Mouse (Mus musculus): Measurements from ENCODE around the gene Srek1. TPM values are rescaled to one million over a fixed set of nuclear protein-coding genes. Genes with fewer than 3 reads are reported as not detected.

Gene Srek1
- 10 to 100 TPM; 18.9 to 19.4 TPM for total RNA-seq (2021)
- long read RNA-seq, experiment 1, partial matches to known transcripts, result 1 of 10 reads
- long read RNA-seq, experiment 1, other reads (novel, unspliced or antisense), result 5 of 10 reads
- long read RNA-seq, experiment 2, partial matches to known transcripts, result 2 of 11 reads
- long read RNA-seq, experiment 2, other reads (novel, unspliced or antisense), result 6 of 11 reads

DNA sequence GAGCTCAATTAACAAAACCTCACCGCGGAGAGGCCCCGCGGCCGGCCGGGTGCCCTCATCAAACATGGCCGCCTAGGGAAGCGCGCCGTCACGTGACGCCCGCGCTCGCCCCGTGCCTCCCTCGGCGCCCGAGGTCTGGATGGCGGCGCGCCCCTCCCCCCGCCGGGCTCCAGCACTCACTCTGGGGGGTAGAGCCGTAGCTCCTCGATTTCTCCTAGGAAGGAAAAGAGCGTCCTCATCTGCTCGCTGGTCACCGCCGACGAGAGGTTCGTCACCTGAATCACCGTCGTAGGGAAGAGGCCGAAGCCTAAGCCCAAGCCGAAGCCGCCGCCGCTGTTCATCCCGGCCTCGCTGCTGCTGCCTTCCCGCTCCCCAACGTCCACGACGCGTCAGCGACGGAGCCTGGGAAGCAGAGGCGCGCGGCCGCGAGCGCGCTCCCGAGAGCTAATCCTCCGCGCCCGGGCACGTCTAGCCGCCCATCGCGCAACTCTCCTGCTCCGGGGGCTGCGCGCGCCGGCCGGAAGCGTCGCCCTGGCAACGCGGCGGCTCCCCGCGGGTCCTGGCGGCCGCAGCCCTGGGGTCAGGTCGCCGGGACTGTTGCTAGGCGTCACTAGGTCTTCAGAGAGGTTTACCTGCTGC, at the start of gene Srek1:
Gene Srek1 (minus strand): TSS at position 490 of the 639 bp plus-strand sequence.
- intact Hi-C loops (cut with DNase I), result no loop called here
- peak; percentile 87 to 90 for DNase-seq

GRCm38 (mm10) chr13:103822270-103822669, 47.9 kb upstream of the Srek1 start:
- intact Hi-C loops (cut with DNase I), result no loop called here
- DNase-seq, result no peak

GRCm38 (mm10) chr13:103819377-103819776, 45.0 kb upstream of the Srek1 start:
- intact Hi-C loops (cut with DNase I), result no loop called here
- no peak for DNase-seq

DNA sequence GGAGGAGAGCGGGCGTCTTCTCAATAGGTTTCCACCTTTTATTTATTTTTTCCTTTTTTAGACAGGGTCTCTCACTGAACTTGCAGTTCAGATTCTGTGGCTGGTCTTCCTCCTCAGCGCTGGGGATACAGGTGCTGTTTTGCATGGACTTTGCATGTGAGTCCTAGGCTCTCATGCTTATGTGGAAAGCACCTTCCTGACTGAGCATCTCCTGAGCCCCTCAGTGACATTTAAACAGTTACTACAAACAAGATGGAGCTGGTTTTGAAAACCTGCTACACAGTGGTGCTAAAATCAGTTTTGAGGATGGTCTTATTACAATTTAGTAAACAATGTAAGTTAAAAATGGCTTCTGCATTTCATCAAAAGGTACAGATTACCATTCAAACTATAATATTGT, 43.5 kb upstream of the Srek1 start:
- intact Hi-C loops (cut with DNase I), result no loop called here
- no peak for DNase-seq

GRCm38 (mm10) chr13:103807464-103807863, 33.1 kb upstream of the Srek1 start:
- DNase-seq, result no peak
- intact Hi-C loops (cut with DNase I), result no loop called here

DNA sequence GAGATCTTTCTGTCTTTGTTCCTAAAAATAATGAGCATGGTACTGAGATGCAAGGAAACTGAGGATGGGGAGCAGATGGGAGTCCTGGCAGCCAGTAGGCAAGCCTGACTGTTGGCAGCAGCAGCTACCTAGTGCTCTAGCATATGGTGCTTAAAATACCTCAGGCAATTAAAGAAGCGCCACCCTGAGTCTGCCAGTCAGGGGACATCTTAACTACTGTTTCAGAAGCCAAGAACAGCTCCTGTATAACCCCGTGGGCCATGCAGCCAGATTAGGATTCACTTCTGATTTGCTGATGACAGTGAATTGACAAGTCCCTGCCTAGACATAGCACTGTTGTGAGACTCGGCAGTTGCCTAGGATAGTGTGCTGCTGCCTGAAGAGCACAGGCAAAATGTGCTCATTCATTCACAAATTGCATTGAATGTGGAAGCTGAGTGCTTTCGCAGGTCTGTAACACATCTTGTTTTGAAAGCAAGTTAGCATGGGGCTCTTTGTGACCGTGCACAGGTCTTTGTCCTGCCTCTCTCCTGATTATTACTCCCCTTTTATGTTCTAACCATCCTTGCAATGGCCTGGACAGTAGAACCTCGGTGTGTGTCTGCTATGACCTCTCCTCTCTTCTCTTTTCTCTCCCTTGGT, 31.9 kb upstream of the Srek1 start:
- no peak for DNase-seq
- intact Hi-C loops (cut with DNase I), result no loop called here

GRCm38 (mm10) chr13:103803721-103804120, 29.3 kb upstream of the Srek1 start:
- intact Hi-C loops (cut with DNase I), result no loop called here

DNA sequence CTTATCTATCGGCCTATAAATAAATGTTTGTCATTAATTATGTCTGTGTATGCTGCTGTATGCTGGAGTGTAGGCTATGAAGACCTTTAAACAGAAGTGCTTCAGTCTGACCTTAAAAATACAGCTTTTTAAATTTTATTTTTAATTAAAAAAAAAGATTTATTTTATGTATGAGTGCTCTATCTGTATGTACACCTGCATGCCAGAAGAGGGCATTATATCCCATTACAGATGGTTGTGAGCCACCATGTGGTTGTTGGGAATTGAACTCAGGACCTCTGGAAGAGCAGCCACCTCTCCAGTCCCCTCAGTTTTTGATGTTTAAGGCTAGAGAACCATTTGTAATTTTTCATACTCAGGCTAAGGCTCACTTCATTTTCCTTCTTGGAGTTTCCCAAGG, 26.6 kb upstream of the Srek1 start:
- intact Hi-C loops (cut with DNase I), result no loop called here
- no peak for DNase-seq

More at GRCm38 (mm10) chr13:103803721-103804120, 29.3 kb upstream of the Srek1 start:
- no peak for DNase-seq

DNA sequence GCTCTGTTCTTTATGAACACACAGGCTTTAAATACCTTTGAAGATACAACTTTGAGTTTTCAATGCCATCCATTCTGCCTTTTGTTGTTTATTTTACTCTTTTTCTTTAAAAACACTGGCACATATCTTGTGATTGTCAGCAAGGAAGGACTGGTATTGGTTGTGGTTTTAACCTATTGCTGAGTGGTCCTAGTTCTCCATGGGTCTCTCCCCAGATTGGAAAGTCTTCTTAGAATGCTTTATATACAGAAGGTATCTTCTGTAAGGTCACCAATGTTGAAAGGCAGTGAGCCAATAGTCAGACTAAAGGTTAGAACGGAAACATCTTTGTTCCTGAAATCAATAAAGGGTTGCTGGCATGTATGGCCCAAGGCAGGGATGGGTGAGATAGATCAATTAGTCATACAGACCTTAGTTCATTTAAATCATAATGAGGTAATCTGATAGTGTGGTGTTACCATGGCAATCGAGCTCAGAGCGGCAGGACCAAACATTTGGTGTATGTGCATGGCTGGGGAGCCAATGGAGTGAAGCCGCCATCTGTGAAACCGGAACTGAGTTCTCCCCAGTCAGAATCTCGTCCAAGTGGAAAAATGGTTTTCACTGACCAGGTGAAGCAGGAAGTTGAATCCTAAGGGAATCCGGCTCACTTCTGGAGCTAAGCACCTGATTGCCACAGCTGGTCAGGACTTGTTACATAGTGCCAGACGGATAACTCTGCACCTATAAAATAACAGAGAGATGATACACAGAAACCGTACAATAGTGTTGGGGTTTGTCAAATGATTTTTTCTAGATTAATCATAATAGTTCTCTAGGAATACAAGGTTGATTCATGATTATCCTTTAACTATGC, 20.5 kb upstream of the Srek1 start:
- no peak for DNase-seq
- intact Hi-C loops (cut with DNase I), result no loop called here

GRCm38 (mm10) chr13:103779922-103780585, 5.6 kb upstream of the Srek1 start:
- intact Hi-C loops (cut with DNase I), result loop anchor here (5.0 kb wide), 1 partner anchor 78 kb away; no protein-coding TSS in a partner anchor
- no peak for DNase-seq

- intact Hi-C loops (cut with DNase I), result no loop called here
- DNase-seq, result no peak
Observed at GRCm38 (mm10) chr13:103777126-103777525, 2.7 kb upstream of the Srek1 start.

DNA sequence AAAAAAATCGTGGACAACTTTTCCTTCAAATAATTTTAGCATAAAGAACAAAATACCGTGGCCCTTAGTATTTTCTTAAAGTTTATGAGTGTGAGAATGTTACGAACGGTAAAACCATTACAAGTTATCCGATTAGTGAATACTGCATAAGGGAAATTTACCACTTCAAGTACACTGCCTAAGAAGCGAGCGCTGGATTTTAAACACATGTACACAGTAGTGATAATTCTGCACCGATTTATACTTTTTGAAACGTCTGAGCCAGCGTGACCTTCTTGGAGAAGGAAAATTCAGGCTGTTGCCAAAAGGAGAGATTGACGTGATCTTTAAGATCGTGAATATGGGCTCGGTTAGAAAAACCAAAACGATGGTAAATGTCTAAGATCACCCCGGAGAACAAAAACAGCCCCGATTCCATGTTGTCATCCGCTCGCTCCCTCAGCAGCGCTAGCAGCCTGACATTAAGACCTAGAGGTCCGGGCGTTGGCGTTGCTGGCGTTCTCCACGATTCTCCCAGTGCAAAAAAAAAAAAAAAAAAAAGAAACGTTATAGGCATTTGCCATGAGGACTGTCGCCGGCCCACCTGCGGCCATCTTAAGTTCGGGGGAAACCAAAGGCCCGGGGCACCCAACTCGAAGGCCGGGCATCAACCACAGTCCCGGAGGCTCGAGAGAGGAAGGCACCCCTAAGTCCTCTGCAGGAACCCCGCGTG, 845 bp downstream of the Srek1 start:
- intact Hi-C loops (cut with DNase I), result no loop called here
- DNase-seq, result no peak

- intact Hi-C loops (cut with DNase I), result no loop called here
- no peak for DNase-seq
Observed at GRCm38 (mm10) chr13:103772917-103773316, 1.5 kb downstream of the Srek1 start.

DNA sequence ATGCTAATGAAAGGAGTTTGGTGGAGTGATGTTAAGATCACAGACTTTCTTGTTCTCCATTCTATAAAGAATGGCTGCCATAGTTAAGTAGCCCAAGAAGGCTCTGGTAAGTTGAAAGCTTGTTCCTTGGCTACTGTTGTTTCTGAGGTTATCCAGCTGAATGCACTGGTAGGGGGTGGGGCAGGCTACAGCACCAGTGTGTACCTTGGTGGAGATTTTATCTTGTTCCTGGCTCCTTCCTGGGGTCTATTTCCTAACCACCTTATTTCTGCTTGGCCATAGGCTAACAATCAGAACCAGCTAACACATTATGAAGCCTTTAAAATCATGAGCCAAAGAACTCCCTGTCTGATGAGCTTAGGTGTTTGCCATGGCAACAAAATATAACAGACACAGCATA, 3.6 kb downstream of the Srek1 start:
- no peak for DNase-seq
- intact Hi-C loops (cut with DNase I), result no loop called here

- DNase-seq, result no peak
- intact Hi-C loops (cut with DNase I), result no loop called here
Observed at GRCm38 (mm10) chr13:103767935-103768334, 6.5 kb downstream of the Srek1 start.

DNA sequence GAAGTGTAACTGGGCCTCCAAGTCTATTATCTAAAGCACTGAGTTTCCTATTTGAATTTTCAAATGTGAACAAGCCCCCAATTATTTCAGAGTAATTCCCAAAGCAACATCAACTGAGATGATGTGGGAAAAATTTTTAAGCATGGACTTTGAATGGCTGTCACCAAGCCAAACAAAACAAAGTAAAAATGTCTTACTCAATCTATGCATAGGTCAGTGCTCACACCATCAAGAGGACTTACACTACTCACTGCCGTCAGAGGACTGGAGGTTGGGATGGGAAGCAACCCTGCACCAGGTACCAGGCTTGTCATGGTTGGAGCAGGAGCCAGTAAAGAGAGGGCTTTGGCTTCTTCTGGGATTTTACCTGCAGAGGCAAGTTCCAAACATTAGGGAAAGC, 10.8 kb downstream of the Srek1 start:
- no peak for DNase-seq
- intact Hi-C loops (cut with DNase I), result no loop called here

GRCm38 (mm10) chr13:103761971-103762370, 12.4 kb downstream of the Srek1 start:
- no peak for DNase-seq
- intact Hi-C loops (cut with DNase I), result no loop called here

DNA sequence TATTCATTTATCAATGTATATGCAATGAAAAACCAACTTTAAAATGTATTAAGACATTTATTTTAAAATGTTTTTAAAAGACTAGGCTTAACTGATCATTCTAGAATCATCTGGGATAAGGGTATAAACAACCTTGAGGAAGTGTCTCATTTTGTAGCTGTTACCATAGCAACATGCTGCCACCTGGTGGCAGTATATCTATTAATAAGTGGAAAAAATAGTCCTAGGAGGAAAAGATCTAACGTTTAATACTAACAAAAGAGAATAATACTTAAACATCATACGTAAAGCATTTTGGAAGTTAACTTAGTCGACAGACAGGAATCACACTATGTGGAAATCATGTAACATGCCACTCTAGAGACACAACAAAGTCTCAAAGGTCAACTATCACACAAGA, 23.0 kb downstream of the Srek1 start:
- DNase-seq, result peak in 1 of 2 experiments; percentile 7
- intact Hi-C loops (cut with DNase I), result no loop called here

DNA sequence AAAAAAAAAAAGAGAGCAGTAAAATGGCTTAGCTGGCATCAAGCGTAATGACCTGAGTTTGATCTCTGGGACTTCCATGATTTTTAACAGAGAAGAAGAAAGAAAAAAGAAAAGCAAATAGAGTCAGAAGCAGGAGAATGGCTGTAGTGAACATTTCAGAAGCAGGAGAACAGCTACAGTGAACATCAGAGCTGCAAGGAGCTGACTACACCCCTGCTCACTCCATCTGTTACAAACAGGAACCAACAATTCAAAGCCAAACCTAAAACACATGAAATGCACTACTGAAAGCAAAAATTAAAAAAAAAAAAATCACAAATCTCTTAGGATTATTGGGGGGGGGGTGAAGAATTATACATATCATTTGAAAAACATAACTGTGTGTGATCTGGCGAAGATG, 28.7 kb downstream of the Srek1 start:
- intact Hi-C loops (cut with DNase I), result no loop called here
- no peak for DNase-seq

- DNase-seq, result no peak
- intact Hi-C loops (cut with DNase I), result no loop called here
Observed at GRCm38 (mm10) chr13:103745160-103745559, 29.2 kb downstream of the Srek1 start.
